Mouse (Mus musculus): ENCODE measurements at regions not wholly inside any gene's neighbourhood (a gene's known extent, or its start where the extent isn't known, plus 50 kb on each side); places are given as distances from the start of the nearest gene placed in this dataset.

DNA sequence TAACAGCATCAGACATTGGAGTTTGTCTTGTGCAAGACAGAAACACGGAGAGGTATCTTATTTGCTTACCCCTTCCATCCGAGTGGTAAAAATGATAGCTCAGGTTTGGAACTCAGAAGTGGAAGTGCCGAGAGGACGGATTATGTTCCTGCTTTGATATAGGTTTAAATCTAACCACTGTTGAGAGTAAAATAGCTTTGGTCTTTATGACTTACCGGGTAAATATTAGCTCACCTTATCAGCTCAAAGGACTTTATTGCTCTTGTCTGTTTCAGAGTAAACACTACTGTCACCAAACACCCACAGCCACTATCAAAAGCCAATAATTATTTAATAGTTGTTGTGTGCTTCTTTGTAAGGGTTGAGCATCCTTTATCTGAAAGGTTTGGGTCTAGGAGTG, 98.6 kb downstream of the Fgf9 start:
- no peak for DNase-seq
